Mouse (Mus musculus) central nervous system, embryonic 11.5 days (tissue): ENCODE data around the gene Nudt3. TPM values are rescaled to one million over a fixed set of nuclear protein-coding genes. Genes with fewer than 3 reads are reported as not detected.

Experiments used
- polyA plus RNA-seq: library from polyadenylated mRNA; depleted of rRNA; stranded (reverse); fragments of >200 nt; gene quantifications from 2 replicates; pipeline ENCODE4 v1.2.3, GENCODE M21; 2012; rRNA removed

Gene Nudt3
- polyA plus RNA-seq = 196 and 673 TPM in 2 replicates

GRCm38 (mm10) chr17:27623360-27624326 is at the start of gene Nudt3:
Gene Nudt3, minus strand, starts transcription at chr17:27623495.

GRCm38 (mm10) chr17:27655089-27656010 is 32.1 kb upstream of the Nudt3 start, which contains the start of gene Pacsin1:
Gene Pacsin1, plus strand, starts transcription at chr17:27655509.

GRCm38 (mm10) chr17:27636132-27637020 is 13.1 kb upstream of the Nudt3 start, which contains the start of gene Rps10:
Gene Rps10, minus strand, starts transcription at chr17:27636669.

GRCm38 (mm10) chr17:27634871-27635574 is 11.7 kb upstream of the Nudt3 start, which contains the start of gene RPS10-NUDT3:
Gene RPS10-NUDT3, minus strand, starts transcription at chr17:27635222.

GRCm38 (mm10) chr17:27565163-27565941 is 57.9 kb downstream of the Nudt3 start, which contains the start of gene AI413582:
Gene AI413582, minus strand, starts transcription at chr17:27565756.

GRCm38 (mm10) chr17:27556315-27557011 is 66.8 kb downstream of the Nudt3 start, which contains the start of gene Hmga1:
Gene Hmga1, plus strand, starts transcription at chr17:27556497.

Other genes starting within 250 kb of the Nudt3 start
- 4.8 and 7.1 TPM in 2 replicates for gene Grm4, start 102.1 kb downstream of the Nudt3 start, polyA plus RNA-seq
- 284 and 304 TPM in 2 replicates for gene Hmga1, start 67.0 kb downstream of the Nudt3 start, polyA plus RNA-seq
- 11.1 and 13.9 TPM in 2 replicates for gene AI413582, start 57.7 kb downstream of the Nudt3 start, polyA plus RNA-seq
- gene RPS10-NUDT3, start 11.7 kb upstream of the Nudt3 start, polyA plus RNA-seq = 0.23 TPM in 1 of 2 replicates, not detected in the other
- gene Rps10, start 13.2 kb upstream of the Nudt3 start, polyA plus RNA-seq = 1,632 and 1,758 TPM in 2 replicates
- 3.4 TPM in 2 replicates for gene Pacsin1, start 32.0 kb upstream of the Nudt3 start, polyA plus RNA-seq
- gene Spdef, start 105.5 kb upstream of the Nudt3 start, polyA plus RNA-seq = 0.35 and 0.63 TPM in 2 replicates
- gene D17Wsu92e, start 197.2 kb upstream of the Nudt3 start, polyA plus RNA-seq = 48.6 and 52.9 TPM in 2 replicates
- gene Snrpc, start 214.7 kb upstream of the Nudt3 start, polyA plus RNA-seq = 191 and 254 TPM in 2 replicates
- 13.1 and 14.3 TPM in 2 replicates for gene Uhrf1bp1, start 232.9 kb upstream of the Nudt3 start, polyA plus RNA-seq